Mouse (Mus musculus): ENCODE results near the gene Exoc8. TPM values are rescaled to one million over a fixed set of nuclear protein-coding genes. Genes with fewer than 3 reads are reported as not detected.

The Exoc8 gene
- polyA plus RNA-seq, 1 experiment from 2014 or later, result 9.7 TPM

DNA sequence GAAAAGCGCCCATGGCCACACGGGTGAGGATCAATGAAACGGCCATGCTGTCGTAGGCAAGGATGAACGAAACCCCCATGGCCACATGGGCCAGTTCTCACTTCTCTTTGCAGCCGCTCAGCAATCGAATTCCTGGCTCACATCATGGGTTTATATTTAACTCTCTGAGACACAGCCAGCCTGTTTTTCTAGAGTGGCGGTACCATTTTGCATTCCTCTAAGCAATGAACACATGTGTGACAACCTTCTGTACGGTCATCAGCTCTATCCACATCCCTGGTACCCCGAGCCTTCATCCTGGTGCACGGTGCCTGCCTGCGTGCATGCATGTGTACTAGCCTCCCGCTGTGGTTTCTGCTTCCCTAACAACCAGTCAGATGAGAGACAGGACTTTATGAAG, 32.6 kb upstream of the Exoc8 start:
- no peak overlapping the region for H3K9ac ChIP-seq (ENCODE audit: low read depth, low read length)
- H3K4me1 ChIP-seq (replicated peaks; ENCODE audit: control insufficient read depth, insufficient read depth, low read length), result peaks cover 21% of the 10 kb centered on the region

DNA sequence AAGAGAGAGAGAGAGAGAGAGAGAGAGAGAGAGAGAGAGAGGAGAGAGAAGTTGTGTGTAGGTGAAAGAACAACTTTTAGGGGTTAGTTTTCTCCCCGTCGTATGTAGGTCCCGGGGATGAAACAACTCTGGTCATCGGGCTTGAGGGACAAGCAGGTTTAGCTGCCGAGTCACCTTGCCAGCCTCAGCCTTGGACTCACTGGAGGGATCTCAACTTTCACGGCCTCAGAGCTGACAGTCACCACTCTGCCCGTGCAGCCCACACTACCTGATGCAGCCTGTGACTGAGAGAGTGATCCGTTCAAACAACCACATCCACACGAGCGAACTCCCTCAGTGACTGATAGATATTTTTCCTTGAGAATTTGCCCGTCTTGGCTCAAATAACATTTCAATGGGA, 31.5 kb upstream of the Exoc8 start:
- H3K4me3 ChIP-seq (ENCODE audit: low read depth, low read length), result no peak overlapping the region
- no peak overlapping the region for H3K4me2 ChIP-seq
- DNase-seq (ENCODE audit: low spot score) (no peak), ATAC-seq (replicated peaks; ENCODE audit: low FRiP score) (no peak)
- peaks cover 21% of the 10 kb centered on the region for H3K4me1 ChIP-seq (replicated peaks; ENCODE audit: control insufficient read depth, insufficient read depth, low read length)
- H3K9me3 ChIP-seq (ENCODE audit: control insufficient read depth, low read length), result no peaks in the 10 kb centered on the region
- no peaks in the 10 kb centered on the region for H3K27me3 ChIP-seq (replicated peaks; ENCODE audit: control insufficient read depth, insufficient read depth, low read length)
- no peak overlapping the region for H3K9ac ChIP-seq (ENCODE audit: low read depth, low read length)
- no peak overlapping the region for H3K27ac ChIP-seq (ENCODE audit: low read depth, low read length)
- 87% methylated on average over 11 of the region's 11 CpGs for WGBS
- H3K36me3 ChIP-seq (ENCODE audit: control insufficient read depth, insufficient read depth, low read length), result no peaks in the 10 kb centered on the region

More for the DNA sequence above, 32.6 kb upstream of the Exoc8 start:
- no peak overlapping the region for H3K4me3 ChIP-seq (ENCODE audit: low read depth, low read length)
- WGBS, result 87% methylated on average over 13 of the region's 13 CpGs
- H3K9me3 ChIP-seq (ENCODE audit: control insufficient read depth, low read length), result no peaks in the 10 kb centered on the region
- DNase-seq (ENCODE audit: low spot score) (no peak), ATAC-seq (replicated peaks; ENCODE audit: low FRiP score) (no peak)
- H3K27me3 ChIP-seq (replicated peaks; ENCODE audit: control insufficient read depth, insufficient read depth, low read length), result no peaks in the 10 kb centered on the region
- no peak overlapping the region for H3K27ac ChIP-seq (ENCODE audit: low read depth, low read length)
- no peak overlapping the region for H3K4me2 ChIP-seq
- H3K36me3 ChIP-seq (ENCODE audit: control insufficient read depth, insufficient read depth, low read length), result no peaks in the 10 kb centered on the region

DNA sequence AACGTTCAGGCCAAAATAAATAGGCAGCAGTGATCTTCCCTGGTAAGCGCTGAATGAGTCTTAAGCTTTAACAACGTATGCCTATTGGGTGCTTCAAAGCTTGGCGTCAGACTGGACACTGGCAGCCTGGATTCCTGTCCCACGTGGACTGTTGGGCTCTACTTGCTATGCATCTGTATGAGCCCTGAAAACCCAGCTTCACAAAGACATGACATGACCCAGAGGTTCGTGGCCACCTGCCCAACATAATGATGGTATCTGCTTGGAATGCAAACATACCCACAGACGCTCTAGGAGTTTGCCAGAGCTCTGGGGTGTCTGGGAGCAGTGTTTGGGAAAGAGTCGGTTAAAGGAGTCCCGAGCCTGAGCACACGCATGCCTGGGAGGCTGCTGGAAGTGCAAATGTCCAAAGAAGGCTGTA, 28.9 kb upstream of the Exoc8 start:
- WGBS, result 65% methylated on average over 10 of the region's 10 CpGs
- ATAC-seq (replicated peaks; ENCODE audit: low FRiP score), result no peak
- no peak overlapping the region for H3K27ac ChIP-seq (ENCODE audit: low read depth, low read length)
- H3K27me3 ChIP-seq (replicated peaks; ENCODE audit: control insufficient read depth, insufficient read depth, low read length), result no peaks in the 10 kb centered on the region
- no peak overlapping the region for H3K4me3 ChIP-seq (ENCODE audit: low read depth, low read length)
- H3K9me3 ChIP-seq (ENCODE audit: control insufficient read depth, low read length), result no peaks in the 10 kb centered on the region
- H3K4me2 ChIP-seq, result no peak overlapping the region
- H3K36me3 ChIP-seq (ENCODE audit: control insufficient read depth, insufficient read depth, low read length), result no peaks in the 10 kb centered on the region
- DNase-seq (ENCODE audit: low spot score), result no peak
- no peak overlapping the region for H3K9ac ChIP-seq (ENCODE audit: low read depth, low read length)
- H3K4me1 ChIP-seq (replicated peaks; ENCODE audit: control insufficient read depth, insufficient read depth, low read length), result peaks cover 41% of the 10 kb centered on the region

- H3K9ac ChIP-seq (ENCODE audit: low read depth, low read length), result no peak overlapping the region
- H3K36me3 ChIP-seq (ENCODE audit: control insufficient read depth, insufficient read depth, low read length), result 0 out of 2 replicates have a peak, but pooled peaks cover 2% of the 10 kb centered on the region
- H3K4me2 ChIP-seq, result no peak overlapping the region
- H3K4me1 ChIP-seq (replicated peaks; ENCODE audit: control insufficient read depth, insufficient read depth, low read length), result peaks cover 42% of the 10 kb centered on the region
- no peak overlapping the region for H3K4me3 ChIP-seq (ENCODE audit: low read depth, low read length)
- ATAC-seq (replicated peaks; ENCODE audit: low FRiP score) (peak; percentile 80), DNase-seq (ENCODE audit: low spot score) (no peak)
- 32% methylated on average over 14 of the region's 14 CpGs for WGBS
- H3K27me3 ChIP-seq (replicated peaks; ENCODE audit: control insufficient read depth, insufficient read depth, low read length), result no peaks in the 10 kb centered on the region
- no peaks in the 10 kb centered on the region for H3K9me3 ChIP-seq (ENCODE audit: control insufficient read depth, low read length)
- no peak overlapping the region; the same call in 1 of the 2 replicates for H3K27ac ChIP-seq (ENCODE audit: low read depth, low read length)
These were observed 28.2 kb upstream of the Exoc8 start for GRCm38 (mm10) chr8:124925544-124926266.

GRCm38 (mm10) chr8:124923971-124924652, 26.6 kb upstream of the Exoc8 start:
- ATAC-seq (replicated peaks; ENCODE audit: low FRiP score) (no peak), DNase-seq (ENCODE audit: low spot score) (no peak)
- Histone ChIP-seq H3K4me1 (replicated peaks; ENCODE audit: control insufficient read depth, insufficient read depth, low read length) (peaks cover 37% of the 10 kb centered on the region), H3K27me3 (replicated peaks; ENCODE audit: control insufficient read depth, insufficient read depth, low read length) (no peaks in the 10 kb centered on the region), H3K9ac (ENCODE audit: low read depth, low read length) (no peak overlapping the region), H3K9me3 (ENCODE audit: control insufficient read depth, low read length) (no peaks in the 10 kb centered on the region), H3K4me2 (no peak overlapping the region), H3K36me3 (ENCODE audit: control insufficient read depth, insufficient read depth, low read length) (0 out of 2 replicates have a peak, but pooled peaks cover 2% of the 10 kb centered on the region), H3K4me3 (ENCODE audit: low read depth, low read length) (no peak overlapping the region), H3K27ac (ENCODE audit: low read depth, low read length) (no peak overlapping the region)
- WGBS, result 89% methylated on average over 15 of the region's 15 CpGs

GRCm38 (mm10) chr8:124922490-124923089, 25.1 kb upstream of the Exoc8 start:
- Histone ChIP-seq H3K4me1 (replicated peaks; ENCODE audit: control insufficient read depth, insufficient read depth, low read length) (peaks cover 37% of the 10 kb centered on the region), H3K9me3 (ENCODE audit: control insufficient read depth, low read length) (no peaks in the 10 kb centered on the region), H3K4me3 (ENCODE audit: low read depth, low read length) (no peak overlapping the region), H3K27ac (ENCODE audit: low read depth, low read length) (no peak overlapping the region), H3K27me3 (replicated peaks; ENCODE audit: control insufficient read depth, insufficient read depth, low read length) (no peaks in the 10 kb centered on the region), H3K36me3 (ENCODE audit: control insufficient read depth, insufficient read depth, low read length) (0 out of 2 replicates have a peak, but pooled peaks cover 2% of the 10 kb centered on the region), H3K4me2 (no peak overlapping the region), H3K9ac (ENCODE audit: low read depth, low read length) (no peak overlapping the region)
- DNase-seq (ENCODE audit: low spot score), result no peak
- no peak for ATAC-seq (replicated peaks; ENCODE audit: low FRiP score)
- 78% methylated on average over 11 of the region's 11 CpGs for WGBS

DNA sequence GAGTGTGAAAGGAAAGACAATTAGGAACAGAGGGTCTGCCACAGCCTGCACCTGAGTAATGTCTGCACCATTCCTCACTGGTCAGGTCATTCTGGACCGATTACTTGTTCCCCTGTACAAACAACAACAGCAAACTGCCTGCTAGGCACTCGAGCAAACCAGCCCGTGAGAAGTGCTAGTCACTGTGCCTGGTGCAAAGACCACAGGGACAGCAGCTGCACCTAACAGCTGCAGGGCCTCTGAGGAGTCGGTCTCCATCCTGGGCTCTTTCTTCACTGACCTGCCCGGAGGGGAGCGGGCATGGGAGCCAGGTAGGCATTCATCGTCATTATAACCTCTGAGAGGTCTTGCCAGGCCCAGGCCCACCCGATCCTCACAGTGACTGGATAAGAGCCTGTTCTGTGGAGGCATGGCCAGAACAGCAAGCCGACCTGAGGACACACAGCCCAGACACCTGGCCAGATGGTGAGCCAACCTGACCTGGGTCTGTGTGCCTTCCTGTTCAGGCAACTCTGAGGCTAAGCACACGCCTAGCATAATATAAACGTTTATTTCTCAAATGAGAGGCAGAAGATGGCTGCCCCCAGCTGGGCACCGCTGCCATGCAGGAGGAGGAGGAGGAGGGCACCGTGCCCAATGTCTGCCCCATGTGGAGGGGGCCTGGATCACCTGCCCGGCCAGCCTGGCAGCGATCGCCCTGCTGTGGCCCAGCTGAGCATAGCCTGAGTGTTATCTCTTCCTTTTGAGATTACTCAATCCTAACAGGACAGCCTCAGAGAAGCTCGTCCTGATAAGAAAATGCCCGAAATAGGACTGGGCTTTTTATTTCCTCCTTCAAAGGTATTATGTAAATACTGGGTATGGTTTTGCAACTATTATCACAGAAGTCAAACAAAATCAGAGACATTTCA, 24.1 kb upstream of the Exoc8 start:
- Histone ChIP-seq H3K9me3 (ENCODE audit: control insufficient read depth, low read length) (no peaks in the 10 kb centered on the region), H3K4me1 (replicated peaks; ENCODE audit: control insufficient read depth, insufficient read depth, low read length) (peaks cover 34% of the 10 kb centered on the region), H3K27me3 (replicated peaks; ENCODE audit: control insufficient read depth, insufficient read depth, low read length) (no peaks in the 10 kb centered on the region), H3K4me2 (no peak overlapping the region), H3K27ac (ENCODE audit: low read depth, low read length) (no peak overlapping the region), H3K36me3 (ENCODE audit: control insufficient read depth, insufficient read depth, low read length) (0 out of 2 replicates have a peak, but pooled peaks cover 2% of the 10 kb centered on the region), H3K4me3 (ENCODE audit: low read depth, low read length) (no peak overlapping the region), H3K9ac (ENCODE audit: low read depth, low read length) (no peak overlapping the region)
- no peak for DNase-seq (ENCODE audit: low spot score)
- WGBS, result 54% methylated on average over 18 of the region's 18 CpGs
- no peak for ATAC-seq (replicated peaks; ENCODE audit: low FRiP score)
